Mouse (Mus musculus) embryonic fibroblast, embryonic 13.5 days (primary cell): ENCODE results near the gene Oog2. TPM values are rescaled to one million over a fixed set of nuclear protein-coding genes. Genes with fewer than 3 reads are reported as not detected.
"Not testable (repeated sequence)": the region's sequence is repeated elsewhere in the genome, so short reads cannot be mapped to it uniquely, and the experiment has no call there.

ENCODE experiments used
- H3K27ac ChIP-seq: 2 replicates; pipeline ENCODE4 v1.5.1; 2012; ENCODE audit warnings: low read length, control low read depth, inconsistent platforms; ENCODE audit not compliant: insufficient read depth
- H3K4me1 ChIP-seq: 2 replicates; pipeline ENCODE4 v1.6.1; 2011; ENCODE audit warnings: low read length; ENCODE audit not compliant: control insufficient read depth, insufficient read depth
- H3K4me3 ChIP-seq: 2 replicates; pipeline ENCODE4 v1.5.1; 2011; ENCODE audit warnings: mild to moderate bottlenecking, control low read depth, low read length; ENCODE audit not compliant: insufficient read depth
- CTCF ChIP-seq: IDR thresholded peaks from 2 replicates; pipeline ENCODE4 v1.5.1; 2011; ENCODE audit warnings: mild to moderate bottlenecking, control low read depth, low read length, moderate library complexity, borderline replicate concordance; ENCODE audit not compliant: insufficient read depth
- POLR2A ChIP-seq: IDR thresholded peaks from 2 replicates; pipeline ENCODE4 v1.6.1; 2011; ENCODE audit warnings: low read depth, mild to moderate bottlenecking, control low read depth, low read length, moderate library complexity
- polyA plus RNA-seq: library from polyadenylated mRNA; stranded (reverse); fragments of >200 nt; gene quantifications from 2 replicates; pipeline ENCODE4 v1.2.4, GENCODE M21; 2011; ENCODE audit warnings: low read depth; ENCODE audit not compliant: missing spikeins, insufficient read length

Oog2 gene
- polyA plus RNA-seq = not detected in 2 replicates

DNA sequence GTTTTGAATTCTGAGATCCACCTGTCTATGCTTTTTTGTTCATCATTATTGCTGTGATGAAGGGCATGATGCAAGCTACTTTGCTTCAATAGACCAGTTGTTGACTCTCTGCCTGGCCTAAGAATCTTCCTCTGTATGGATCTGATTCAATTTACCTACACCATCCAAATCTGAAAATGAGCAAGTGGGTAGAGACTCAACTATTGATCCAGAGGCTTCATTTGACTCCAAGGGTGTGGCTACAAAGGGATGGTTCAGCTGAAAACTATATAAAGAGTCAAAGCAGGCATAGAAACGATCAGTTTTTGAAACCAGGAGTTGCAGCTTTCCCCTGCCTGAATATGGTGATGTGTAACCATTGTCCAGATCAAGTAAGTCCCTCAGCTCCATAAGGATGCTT, at the start of gene Oog2:
TSS of gene Oog2 (plus strand) at position 301 of the 400 bp plus-strand sequence.
- TF ChIP-seq POLR2A (no peak), CTCF (no peak)
- H3K4me3 ChIP-seq = no peak within 1 kb of the TSS
- H3K27ac ChIP-seq = no peak within 1 kb of the TSS
- no peaks in the 10 kb centered on the region for H3K4me1 ChIP-seq

DNA sequence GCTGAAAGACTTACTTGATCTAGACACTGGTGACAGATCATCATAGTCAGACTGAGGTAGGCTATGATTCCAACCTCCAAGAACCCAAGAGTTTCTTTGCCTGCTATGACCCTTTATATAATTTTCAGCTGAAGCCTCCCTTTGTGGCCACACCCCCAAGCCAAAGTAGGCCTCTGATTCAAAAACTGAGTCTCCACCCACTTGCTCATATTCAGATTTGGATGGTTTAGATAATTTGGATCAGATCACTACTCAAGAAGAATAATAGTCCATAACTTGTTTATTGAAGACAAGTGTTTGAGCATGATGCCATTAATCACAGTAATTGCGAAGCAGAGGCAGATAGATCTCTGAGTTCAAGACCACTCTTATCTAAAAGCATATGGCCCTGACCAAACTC, 28.0 kb upstream of the Oog2 start, which contains the start of gene Oog3:
TSS of gene Oog3 (minus strand) at position 101 of the 400 bp plus-strand sequence.
- Histone ChIP-seq H3K4me3 (no peak within 1 kb of the TSS), H3K27ac (no peak within 1 kb of the TSS), H3K4me1 (no peaks in the 10 kb centered on the region)
- TF ChIP-seq CTCF (no peak), POLR2A (no peak)

- not testable (repeated sequence) for H3K27ac ChIP-seq, H3K4me3 ChIP-seq, H3K4me1 ChIP-seq
Measured at GRCm38 (mm10) chr4:144213218-144213617, 22.7 kb downstream of the Oog2 start, which contains the start of gene C87977. C87977 (minus strand) TSS chr4:144213318.

Other genes with a start within 250 kb of the Oog2 start
- not detected in 2 replicates for gene Pramef25, start 239.7 kb upstream of the Oog2 start, polyA plus RNA-seq
- not detected in 2 replicates for gene Gm13101, start 223.8 kb upstream of the Oog2 start, polyA plus RNA-seq
- not detected in 2 replicates for gene Pramef17, start 196.3 kb upstream of the Oog2 start, polyA plus RNA-seq
- not detected in 2 replicates for gene Pramel4, start 131.6 kb upstream of the Oog2 start, polyA plus RNA-seq
- not detected in 2 replicates for gene Gm13102, start 84.2 kb upstream of the Oog2 start, polyA plus RNA-seq
- not detected in 2 replicates for gene Oog3, start 28.1 kb upstream of the Oog2 start, polyA plus RNA-seq
- gene C87977, start 22.6 kb downstream of the Oog2 start, polyA plus RNA-seq = not detected in 2 replicates
- not detected in 2 replicates for gene Pramel5, start 89.8 kb downstream of the Oog2 start, polyA plus RNA-seq
- gene Gm13128, start 139.5 kb downstream of the Oog2 start, polyA plus RNA-seq = not detected in 2 replicates
- not detected in 2 replicates for gene Gm13119, start 167.2 kb downstream of the Oog2 start, polyA plus RNA-seq
- gene Pramef20, start 187.2 kb downstream of the Oog2 start, polyA plus RNA-seq = not detected in 2 replicates
- not detected in 2 replicates for gene Pramef12, start 217.7 kb downstream of the Oog2 start, polyA plus RNA-seq
- not detected in 2 replicates for gene 1700012P22Rik, start 248.1 kb downstream of the Oog2 start, polyA plus RNA-seq